Mouse (Mus musculus) hindbrain, embryonic 16.5 days (tissue): ENCODE data around the gene Rgl1. TPM values are rescaled to one million over a fixed set of nuclear protein-coding genes. Genes with fewer than 3 reads are reported as not detected.

Experiments used
- ATAC-seq: fragments of 200-750 bp; cut with Nextera tagmentation; 2 replicates; pipeline ENCODE4 v1.8.0; 2017; ENCODE audit warnings: moderate TSS enrichment, moderate library complexity
- H3K27ac ChIP-seq: fragments of 300-500 bp; sonication (generic); 2 replicates; pipeline ENCODE4 v1.5.1; 2014; ENCODE audit warnings: low read depth, mild to moderate bottlenecking, control low read depth, low read length, moderate library complexity
- H3K27me3 ChIP-seq: fragments of 300-500 bp; sonication (generic); replicated peaks from 2 replicates; pipeline ENCODE4 v1.6.1; 2014; ENCODE audit warnings: low read length; ENCODE audit not compliant: control insufficient read depth, insufficient read depth
- H3K36me3 ChIP-seq: fragments of 300-500 bp; sonication (generic); 2 replicates; pipeline ENCODE4 v1.6.1; 2014; ENCODE audit warnings: mild to moderate bottlenecking, low read length, moderate library complexity, mixed read lengths; ENCODE audit not compliant: control insufficient read depth, insufficient read depth
- H3K4me1 ChIP-seq: fragments of 300-500 bp; sonication (generic); 2 replicates; pipeline ENCODE4 v1.6.1; 2014; ENCODE audit warnings: low read depth, low read length; ENCODE audit not compliant: control insufficient read depth, insufficient read depth
- H3K4me2 ChIP-seq: fragments of 300-500 bp; sonication (generic); 2 replicates; pipeline ENCODE4 v1.6.1; 2014; ENCODE audit warnings: mild to moderate bottlenecking, low read length, control low read depth, moderate library complexity
- H3K4me3 ChIP-seq: fragments of 300-500 bp; sonication (generic); 2 replicates; pipeline ENCODE4 v1.5.1; 2014; ENCODE audit warnings: mild to moderate bottlenecking, low read length, control low read depth, moderate library complexity
- H3K9ac ChIP-seq: fragments of 300-500 bp; sonication (generic); 2 replicates; pipeline ENCODE4 v1.6.1; 2014; ENCODE audit warnings: low read depth, mild to moderate bottlenecking, control low read depth, low read length, moderate library complexity
- H3K9me3 ChIP-seq: fragments of 300-500 bp; sonication (generic); 2 replicates; pipeline ENCODE4 v1.6.1; 2014; ENCODE audit warnings: mild to moderate bottlenecking, low read length, moderate library complexity; ENCODE audit not compliant: control insufficient read depth
- WGBS: fragments of 180-500 bp; shearing (Covaris S2); extraction: QIAGEN DNeasy Blood & Tissue Kit; methylation state at CpG from one replicate; pipeline ENCODE4 v1.1.7; 2014; 5-methylcytosine and 5-hydroxymethylcytosine counted together
- polyA plus RNA-seq: library from polyadenylated mRNA; unstranded; fragments of >200 nt; fragmentation: Nextera tagmentation; extraction: Ambion mirVana; gene quantifications from 2 replicates; pipeline ENCODE4 v1.2.1, GENCODE M21; 2015

Rgl1 gene
- 18.4 and 19.4 TPM in 2 replicates for polyA plus RNA-seq

DNA sequence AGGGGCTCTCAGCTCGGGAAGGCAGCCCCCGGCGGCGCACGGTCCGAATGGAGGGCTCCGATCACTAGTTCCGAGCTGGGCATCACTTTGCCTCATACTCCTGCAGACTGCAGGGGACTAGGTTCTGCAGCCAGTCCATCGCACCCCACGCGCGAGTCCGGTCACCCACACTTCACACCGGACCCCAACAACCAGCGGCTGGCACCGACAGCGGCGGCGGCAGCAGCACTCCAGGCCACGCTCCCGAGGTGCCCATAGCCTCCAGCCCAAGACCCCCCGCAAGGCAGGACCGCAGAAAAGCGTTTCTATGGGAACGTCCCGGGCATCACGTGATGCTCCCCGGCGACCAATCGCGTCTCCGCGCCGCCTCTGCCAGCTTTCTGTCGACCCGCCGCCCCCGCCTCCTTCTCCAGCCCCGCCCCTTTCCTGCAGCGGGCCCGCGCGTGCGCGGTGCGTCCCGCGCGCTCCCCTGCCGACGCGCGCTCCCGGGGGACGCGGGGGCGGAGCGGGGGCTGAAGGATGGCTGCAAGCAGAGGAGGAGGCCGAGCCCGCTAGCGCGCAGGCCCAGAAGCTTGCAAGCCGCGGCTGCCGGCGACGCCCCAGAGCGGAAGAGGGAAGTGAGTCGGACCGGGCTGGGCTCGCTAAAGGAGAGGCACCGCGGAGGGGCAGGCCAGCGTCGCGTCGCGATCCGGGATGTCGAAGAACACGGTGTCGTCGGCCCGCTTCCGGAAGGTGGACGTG, at the start of gene Rgl1, which contains the start of gene Arpc5:
Gene Rgl1, minus strand, starts transcription at position 320 of the 741 bp plus-strand sequence.
Gene Arpc5, plus strand, starts transcription at position 511 of the 741 bp plus-strand sequence.
- WGBS = under 1% methylated on average over 84 of the region's 86 CpGs
- Histone ChIP-seq H3K9me3 (no peaks in the 10 kb centered on the region), H3K4me2 (peak within 1 kb of the TSS; percentile 77), H3K36me3 (peaks cover 6% of the 10 kb centered on the region), H3K4me1 (peaks cover 10% of the 10 kb centered on the region), H3K4me3 (peak within 1 kb of the TSS; percentile 89), H3K9ac (peak within 1 kb of the TSS; percentile 97), H3K27ac (peak within 1 kb of the TSS; percentile 87), H3K27me3 (no peaks in the 10 kb centered on the region; the same call in 1 of the 2 replicates)
- ATAC-seq = peak; percentile 97

- H3K4me1 ChIP-seq = peaks cover 22% of the 10 kb centered on the region
- no peaks in the 10 kb centered on the region for H3K36me3 ChIP-seq
- 22% methylated on average over 7 of the region's 7 CpGs for WGBS
- H3K4me3 ChIP-seq = no peak overlapping the region
- no peak overlapping the region for H3K9ac ChIP-seq
- peak; percentile 90 for ATAC-seq
- no peak overlapping the region for H3K27ac ChIP-seq
- no peak overlapping the region for H3K4me2 ChIP-seq
- H3K9me3 ChIP-seq = no peaks in the 10 kb centered on the region
- H3K27me3 ChIP-seq = no peaks in the 10 kb centered on the region
These were observed 49.1 kb upstream of the Rgl1 start for GRCm38 (mm10) chr1:152815265-152815701.

DNA sequence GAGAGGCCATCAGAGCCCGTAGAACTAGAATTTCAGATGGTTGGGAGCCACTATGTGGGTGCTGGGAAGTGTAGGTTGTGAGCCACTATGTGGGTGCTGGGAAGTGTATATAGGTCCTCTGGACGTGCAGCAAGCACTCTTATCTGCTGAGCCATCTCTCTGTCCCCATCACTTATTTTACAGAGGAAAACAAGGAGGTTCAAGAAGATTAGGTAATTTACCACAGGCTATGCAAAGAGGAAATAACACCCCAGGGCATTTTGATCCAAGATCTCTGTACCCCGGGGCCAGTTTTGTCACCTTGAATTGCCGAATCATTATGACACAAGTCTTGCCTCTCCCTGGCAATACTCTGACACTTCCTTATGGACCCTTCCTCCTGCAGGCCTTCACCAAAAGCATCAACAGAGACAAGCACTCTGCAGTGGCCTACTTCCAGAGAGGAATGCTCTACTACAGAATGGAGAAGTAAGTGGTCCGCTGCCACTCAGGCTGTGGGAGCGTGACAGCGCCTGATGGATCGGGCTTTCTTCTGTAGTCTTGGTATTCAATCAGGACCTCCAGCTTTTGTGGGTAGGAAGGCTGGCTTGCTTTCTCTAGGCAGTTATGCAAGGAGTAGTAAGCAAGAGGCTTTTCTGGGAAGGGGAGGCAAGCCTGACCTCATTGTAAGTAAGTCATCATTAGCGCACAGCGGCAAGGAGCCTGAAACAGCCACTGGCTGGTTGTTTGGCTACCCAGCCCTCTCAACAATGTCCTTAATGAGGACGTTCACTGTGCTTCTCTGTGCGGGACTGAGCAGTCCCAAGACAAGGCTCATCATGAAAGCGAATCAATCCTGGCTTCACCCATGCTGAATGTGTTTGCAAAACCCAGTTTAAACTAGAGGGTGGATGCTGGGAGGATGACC, 44.6 kb upstream of the Rgl1 start:
- Histone ChIP-seq H3K4me2 (no peak overlapping the region), H3K27ac (no peak overlapping the region), H3K4me1 (peaks cover under 1% of the 10 kb centered on the region), H3K27me3 (no peaks in the 10 kb centered on the region), H3K9me3 (no peaks in the 10 kb centered on the region), H3K9ac (no peak overlapping the region), H3K4me3 (no peak overlapping the region), H3K36me3 (no peaks in the 10 kb centered on the region)
- WGBS = 53% methylated on average over 13 of the region's 13 CpGs
- no peak for ATAC-seq

- H3K4me1 ChIP-seq = no peaks in the 10 kb centered on the region
These were observed 43.5 kb upstream of the Rgl1 start for GRCm38 (mm10) chr1:152809541-152810252.

GRCm38 (mm10) chr1:152808392-152808680, 42.2 kb upstream of the Rgl1 start:
- Histone ChIP-seq H3K4me2 (no peak overlapping the region), H3K9ac (no peak overlapping the region), H3K4me3 (no peak overlapping the region), H3K36me3 (no peaks in the 10 kb centered on the region), H3K27ac (no peak overlapping the region), H3K9me3 (no peaks in the 10 kb centered on the region), H3K27me3 (no peaks in the 10 kb centered on the region), H3K4me1 (no peaks in the 10 kb centered on the region)
- 88% methylated on average over 2 of the region's 2 CpGs for WGBS
- no peak for ATAC-seq

More at GRCm38 (mm10) chr1:152809541-152810252, 43.5 kb upstream of the Rgl1 start:
- ATAC-seq = peak; percentile 37; the same call in 1 of the 2 replicates
- Histone ChIP-seq H3K9me3 (no peaks in the 10 kb centered on the region), H3K27me3 (no peaks in the 10 kb centered on the region), H3K36me3 (no peaks in the 10 kb centered on the region), H3K27ac (no peak overlapping the region), H3K4me2 (no peak overlapping the region), H3K4me3 (no peak overlapping the region), H3K9ac (no peak overlapping the region)
- WGBS = 35% methylated on average over 8 of the region's 8 CpGs

GRCm38 (mm10) chr1:152807619-152808391, 41.7 kb upstream of the Rgl1 start:
- no peaks in the 10 kb centered on the region for H3K27me3 ChIP-seq
- no peaks in the 10 kb centered on the region for H3K36me3 ChIP-seq
- H3K4me2 ChIP-seq = no peak overlapping the region
- no peak overlapping the region for H3K9ac ChIP-seq
- 85% methylated on average over 18 of the region's 18 CpGs for WGBS
- no peaks in the 10 kb centered on the region for H3K4me1 ChIP-seq
- no peak overlapping the region for H3K27ac ChIP-seq
- H3K9me3 ChIP-seq = no peaks in the 10 kb centered on the region
- no peak for ATAC-seq
- no peak overlapping the region for H3K4me3 ChIP-seq

DNA sequence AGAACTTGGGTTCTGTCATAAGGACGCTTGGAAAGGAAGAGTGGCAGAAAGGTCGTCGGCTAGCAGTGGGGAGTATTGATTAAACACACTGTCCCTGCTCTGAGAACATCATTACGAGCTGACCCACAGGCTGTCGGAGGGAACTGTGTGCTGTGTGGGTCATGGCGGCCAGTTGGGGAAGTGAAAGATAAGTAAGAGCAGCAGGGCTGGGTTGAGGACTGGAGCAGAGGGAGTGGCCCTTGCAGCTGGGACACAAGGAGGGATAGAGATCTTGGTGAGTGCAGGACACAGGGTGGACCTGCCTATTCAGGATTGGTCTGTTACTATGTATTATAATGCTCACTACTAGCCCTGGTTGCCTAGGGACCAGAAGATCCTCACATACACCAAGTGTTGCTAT, 38.8 kb upstream of the Rgl1 start:
- H3K27ac ChIP-seq = no peak overlapping the region
- no peak overlapping the region for H3K9ac ChIP-seq
- H3K4me2 ChIP-seq = no peak overlapping the region
- no peaks in the 10 kb centered on the region for H3K9me3 ChIP-seq
- peaks cover 1% of the 10 kb centered on the region; the same call in 1 of the 2 replicates for H3K4me1 ChIP-seq
- WGBS = 83% methylated on average over 6 of the region's 6 CpGs
- ATAC-seq = no peak
- no peaks in the 10 kb centered on the region for H3K36me3 ChIP-seq
- no peaks in the 10 kb centered on the region for H3K27me3 ChIP-seq
- H3K4me3 ChIP-seq = no peak overlapping the region

DNA sequence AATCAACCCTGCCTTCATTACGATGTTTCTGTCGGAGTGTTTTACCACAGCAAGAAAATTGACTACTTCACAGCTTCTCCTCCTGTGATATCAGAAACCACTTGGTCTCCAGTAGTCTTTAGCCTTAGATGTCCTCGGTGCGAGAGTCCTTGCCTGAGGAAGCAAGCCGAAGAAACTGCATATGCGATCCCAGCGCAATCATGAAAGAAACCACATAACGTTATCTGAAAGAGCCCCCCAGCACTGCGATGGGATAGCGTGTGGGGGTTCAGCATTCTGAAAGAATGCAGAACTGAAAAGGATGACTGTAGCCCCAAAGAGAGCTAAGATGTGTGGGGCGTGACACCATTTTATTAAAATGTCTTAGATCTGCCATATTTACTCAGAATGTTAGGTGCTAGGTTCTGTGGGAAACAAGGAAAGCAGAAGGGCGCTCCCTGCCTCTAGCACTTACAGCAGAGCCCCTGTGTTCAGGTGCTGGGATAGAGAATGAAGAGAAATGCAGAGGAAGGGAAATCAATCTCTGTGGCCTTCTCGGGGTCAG, 34.6 kb upstream of the Rgl1 start:
- H3K4me3 ChIP-seq = no peak overlapping the region
- no peaks in the 10 kb centered on the region for H3K27me3 ChIP-seq
- H3K4me1 ChIP-seq = peaks cover 3% of the 10 kb centered on the region; the same call in 1 of the 2 replicates
- H3K4me2 ChIP-seq = no peak overlapping the region
- no peaks in the 10 kb centered on the region for H3K9me3 ChIP-seq
- H3K27ac ChIP-seq = no peak overlapping the region
- no peak for ATAC-seq
- no peaks in the 10 kb centered on the region for H3K36me3 ChIP-seq
- WGBS = 84% methylated on average over 13 of the region's 13 CpGs
- H3K9ac ChIP-seq = no peak overlapping the region
